17 mouse cellular contexts compared by ENCODE assay signal in genomic region chr2:68432834-68433233, GRCm38 (mm10). TPM values are rescaled to one million over a fixed set of nuclear protein-coding genes. Genes with fewer than 3 reads are reported as not detected.
A peak's percentile ranks its signal among the peaks of the same experiment; 100 is the strongest.
DNase-seq lines count a peak whose midpoint lies in the region; ATAC-seq lines count a peak whose summit lies in the region.
"Had no signal": no experiment of that assay in that cellular context is flagged by ENCODE, and none has a peak within 500 bp of the region (broad histone marks: within the 10 kb centered on the region; RNA-seq: fewer than 3 reads in every experiment).

No protein-coding gene starts in this region.

- H3K4me3 ChIP-seq in forebrain, embryonic 10.5 days, result no peak overlapping the region
- no peak overlapping the region for H3K4me3 ChIP-seq in forebrain, embryonic 15.5 days
- no peak overlapping the region for H3K4me3 ChIP-seq in heart, embryonic 12.5 days
- no peak overlapping the region for H3K4me3 ChIP-seq in limb, embryonic 10.5 days
- H3K4me3 ChIP-seq: embryonic facial prominence, embryonic 12.5 days; limb, embryonic 13.5 days; liver, embryonic 15.5 days; midbrain, embryonic 13.5 days had no signal

- H3K27me3 ChIP-seq in forebrain, embryonic 10.5 days (ENCODE audit: poor library complexity, severe bottlenecking), result no peaks in the 10 kb centered on the region
- no peaks in the 10 kb centered on the region for H3K27me3 ChIP-seq in forebrain, embryonic 15.5 days
- no peaks in the 10 kb centered on the region for H3K27me3 ChIP-seq in heart, embryonic 12.5 days (replicated peaks)
- no peaks in the 10 kb centered on the region for H3K27me3 ChIP-seq in limb, embryonic 10.5 days (ENCODE audit: low read depth, poor library complexity, severe bottlenecking)
- H3K27me3 ChIP-seq: embryonic facial prominence, embryonic 12.5 days; limb, embryonic 13.5 days; midbrain, embryonic 13.5 days; Patski had no signal

- 78% methylated on average over 4 of the region's 4 CpGs for WGBS in forebrain, embryonic 10.5 days
- 52% methylated on average over 4 of the region's 4 CpGs for WGBS in forebrain, embryonic 15.5 days
- 17% methylated on average over 4 of the region's 4 CpGs for WGBS in heart, embryonic 12.5 days
- WGBS in limb, embryonic 10.5 days, result 63% methylated on average over 4 of the region's 4 CpGs

- 0 out of 2 replicates have a peak overlapping the region, but pooled peaks have one; percentile 1 for H3K27ac ChIP-seq in forebrain, embryonic 10.5 days
- H3K27ac ChIP-seq in forebrain, embryonic 15.5 days (replicated peaks), result no peak overlapping the region
- H3K27ac ChIP-seq in heart, embryonic 12.5 days (ENCODE audit: poor library complexity, severe bottlenecking), result peak overlapping the region; percentile 85
- no peak overlapping the region for H3K27ac ChIP-seq in limb, embryonic 10.5 days
- H3K27ac ChIP-seq: embryonic facial prominence, embryonic 12.5 days; limb, embryonic 13.5 days; liver, embryonic 15.5 days; midbrain, embryonic 13.5 days had no signal

- H3K9me3 ChIP-seq in forebrain, embryonic 10.5 days, result no peaks in the 10 kb centered on the region
- H3K9me3 ChIP-seq in forebrain, embryonic 15.5 days, result no peaks in the 10 kb centered on the region
- no peaks in the 10 kb centered on the region for H3K9me3 ChIP-seq in heart, embryonic 12.5 days (replicated peaks)
- H3K9me3 ChIP-seq in limb, embryonic 10.5 days (replicated peaks), result no peaks in the 10 kb centered on the region
- H3K9me3 ChIP-seq: embryonic facial prominence, embryonic 12.5 days; limb, embryonic 13.5 days; liver, embryonic 15.5 days; midbrain, embryonic 13.5 days had no signal

- intact Hi-C loops in heart, postnatal 36 days (cut with DNase I), result loop anchor here (2.0 kb wide), 1 partner anchor 32 kb away; no protein-coding TSS in a partner anchor

- H3K4me2 ChIP-seq in forebrain, embryonic 15.5 days (replicated peaks), result no peak overlapping the region
- H3K4me2 ChIP-seq in heart, embryonic 12.5 days, result peak overlapping the region; percentile 12; the same call in 1 of the 2 replicates
- H3K4me2 ChIP-seq: embryonic facial prominence, embryonic 12.5 days; limb, embryonic 13.5 days; liver, embryonic 15.5 days; midbrain, embryonic 13.5 days had no signal

- H3K4me1 ChIP-seq in forebrain, embryonic 10.5 days, result peaks cover 48% of the 10 kb centered on the region
- H3K4me1 ChIP-seq in forebrain, embryonic 15.5 days, result peaks cover 19% of the 10 kb centered on the region
- H3K4me1 ChIP-seq in heart, embryonic 12.5 days (replicated peaks), result peaks cover 87% of the 10 kb centered on the region
- peaks cover 63% of the 10 kb centered on the region for H3K4me1 ChIP-seq in limb, embryonic 10.5 days
- H3K4me1 ChIP-seq: liver, embryonic 15.5 days had no signal

- ATAC-seq in forebrain, embryonic 15.5 days (replicated peaks), result no peak
- ATAC-seq in heart, embryonic 12.5 days (ENCODE audit: insufficient number of reproducible peaks, low FRiP score), result no peak
- ATAC-seq: hindbrain, embryonic 16.5 days; midbrain, embryonic 13.5 days; Patski had no signal

- H3K9ac ChIP-seq in forebrain, embryonic 15.5 days (replicated peaks), result no peak overlapping the region
- no peak overlapping the region for H3K9ac ChIP-seq in heart, embryonic 12.5 days
- H3K9ac ChIP-seq: embryonic facial prominence, embryonic 12.5 days; limb, embryonic 13.5 days; liver, embryonic 15.5 days; midbrain, embryonic 13.5 days had no signal

- DNase-seq in forebrain, embryonic 10.5 days (ENCODE audit: extremely low spot score, low spot score), result no peak
- peak; percentile 16 for DNase-seq in fat pad, adult 2 months (ENCODE audit: extremely low read depth, low read depth, low spot score)
- peak; percentile 62 to 65 for DNase-seq in heart, postnatal 36 days
- DNase-seq in limb, embryonic 10.5 days (ENCODE audit: low spot score), result no peak
- no peak for DNase-seq in yolk sac, embryonic 10.5 days (ENCODE audit: low spot score)
- no peak for DNase-seq in urinary bladder, adult 2 months (ENCODE audit: low spot score)
- DNase-seq: cerebellum, adult 11 months; kidney, adult 9 months; right cerebral cortex, postnatal 4 days had no signal

- H3K36me3 ChIP-seq in forebrain, embryonic 10.5 days (replicated peaks), result peaks cover 9% of the 10 kb centered on the region
- no peaks in the 10 kb centered on the region for H3K36me3 ChIP-seq in forebrain, embryonic 15.5 days
- no peaks in the 10 kb centered on the region for H3K36me3 ChIP-seq in heart, embryonic 12.5 days
- 0 out of 2 replicates have a peak, but pooled peaks cover 1% of the 10 kb centered on the region for H3K36me3 ChIP-seq in limb, embryonic 10.5 days
- H3K36me3 ChIP-seq: embryonic facial prominence, embryonic 12.5 days; limb, embryonic 13.5 days; liver, embryonic 15.5 days; midbrain, embryonic 13.5 days had no signal

RNA-seq across cellular contexts. Expression of gene Stk39, which starts 39.2 kb away (rescaled TPM):
- 29.5 and 30.2 TPM in 2 replicates for polyA plus RNA-seq in forebrain, embryonic 10.5 days (2016; fragmentation: Nextera tagmentation; extraction: Ambion mirVana)
- 21.8 and 22.5 TPM in 2 replicates for polyA plus RNA-seq in forebrain, embryonic 15.5 days (2015; fragmentation: Nextera tagmentation; extraction: Ambion mirVana)
- 75.5 and 77.2 TPM in 2 replicates for polyA plus RNA-seq in heart, embryonic 12.5 days (2016; fragmentation: Nextera tagmentation; extraction: Ambion mirVana)
- total RNA-seq in heart, postnatal 36 days (2021), result 10 to 100 TPM; 67.5 to 80.3 TPM
- polyA plus RNA-seq in limb, embryonic 10.5 days (2016; fragmentation: Nextera tagmentation; extraction: Ambion mirVana), result 22.1 and 27.9 TPM in 2 replicates
- polyA plus RNA-seq in urinary bladder, adult 2 months (2012; rRNA removed), result 22.7 and 24.9 TPM in 2 replicates

Comparison
In these comparisons a context has a peak if more than half of its experiments do, and no peak if none do; other contexts are left out.
1. H3K27ac ChIP-seq: peak in forebrain, embryonic 10.5 days (single experiment) and heart, embryonic 12.5 days (single experiment); none in forebrain, embryonic 15.5 days (single experiment) and limb, embryonic 10.5 days (single experiment).
2. DNase-seq: peak in fat pad, adult 2 months (single experiment) and heart, postnatal 36 days (2 of 2); none in forebrain, embryonic 10.5 days (single experiment), limb, embryonic 10.5 days (single experiment), yolk sac, embryonic 10.5 days (single experiment) and urinary bladder, adult 2 months (single experiment).